ENCODE assay signal across 34 mouse cellular contexts in genomic region chr4:120556592-120556991, GRCm38 (mm10). TPM values are rescaled to one million over a fixed set of nuclear protein-coding genes. Genes with fewer than 3 reads are reported as not detected.
A peak's percentile ranks its signal among the peaks of the same experiment; 100 is the strongest.
DNase-seq lines count a peak whose midpoint lies in the region; ATAC-seq lines count a peak whose summit lies in the region.
"Had no signal": no experiment of that assay in that cellular context is flagged by ENCODE, and none has a peak within 500 bp of the region (broad histone marks: within the 10 kb centered on the region; RNA-seq: fewer than 3 reads in every experiment).

No protein-coding gene starts in this region.

- H3K4me3 ChIP-seq in lung, embryonic 16.5 days (ENCODE audit: low read length), result no peak overlapping the region
- H3K4me3 ChIP-seq: gastrocnemius, adult 2 months; heart, embryonic 12.5 days; heart, embryonic 15.5 days; hindbrain, embryonic 10.5 days had no signal

- WGBS in lung, embryonic 16.5 days, result 68% methylated on average over 6 of the region's 6 CpGs

- H3K9me3 ChIP-seq in lung, embryonic 16.5 days (ENCODE audit: control insufficient read depth, low read length), result no peaks in the 10 kb centered on the region
- H3K9me3 ChIP-seq: G1E; heart, embryonic 12.5 days; heart, embryonic 15.5 days; hindbrain, embryonic 10.5 days had no signal

- H3K4me2 ChIP-seq in lung, embryonic 16.5 days (ENCODE audit: low read depth, low read length), result no peak overlapping the region
- H3K4me2 ChIP-seq: heart, embryonic 12.5 days; heart, embryonic 15.5 days; hindbrain, embryonic 14.5 days had no signal

- peak; percentile 43 to 46 for DNase-seq in lung, adult 18-20 months
- DNase-seq in lung, postnatal 10 days, result no peak
- DNase-seq in lung, postnatal 25 days (ENCODE audit: low spot score), result peak; percentile 60
- DNase-seq in left cerebral cortex, postnatal 10 days (ENCODE audit: extremely low spot score in 1 of 2, low spot score in 2 of 2), result no peak
- DNase-seq in testis, postnatal 14 days (ENCODE audit: low spot score), result no peak
- DNase-seq: adrenal gland, postnatal 10 days; adrenal gland, postnatal 36 days; B cell, adult 2 months; cerebellum, adult 18-20 months; cerebellum, adult 9-10 months; cerebellum, postnatal 14 days; forebrain, postnatal 0 days; gastrocnemius, adult 2 months; gastrocnemius, postnatal 14 days; heart, postnatal 10 days; heart, postnatal 36 days had no signal

- peaks cover 46% of the 10 kb centered on the region for H3K36me3 ChIP-seq in lung, embryonic 16.5 days (ENCODE audit: control insufficient read depth, insufficient read depth, low read length)

- H3K4me1 ChIP-seq in lung, embryonic 16.5 days (replicated peaks; ENCODE audit: control insufficient read depth, insufficient read depth, low read length), result no peaks in the 10 kb centered on the region
- H3K4me1 ChIP-seq: heart, embryonic 12.5 days; heart, embryonic 15.5 days; hindbrain, embryonic 10.5 days had no signal

- H3K9ac ChIP-seq in lung, embryonic 16.5 days (ENCODE audit: low read length), result no peak overlapping the region
- H3K9ac ChIP-seq: forebrain, postnatal 0 days; heart, embryonic 12.5 days; heart, embryonic 15.5 days; hindbrain, embryonic 14.5 days had no signal

- intact Hi-C loops in left cerebral cortex, postnatal 10 days (cut with DNase I), result loop anchor here (5.0 kb wide), 1 partner anchor 44 kb away; no protein-coding TSS in a partner anchor

- no peak overlapping the region for H3K27ac ChIP-seq in lung, embryonic 16.5 days (ENCODE audit: low read length)
- H3K27ac ChIP-seq: gastrocnemius, adult 2 months; heart, embryonic 15.5 days; hindbrain, embryonic 10.5 days; hindbrain, embryonic 14.5 days; hindbrain, postnatal 0 days had no signal

- no peaks in the 10 kb centered on the region for H3K27me3 ChIP-seq in lung, embryonic 16.5 days (ENCODE audit: control insufficient read depth, insufficient read depth, low read depth, low read length)
- H3K27me3 ChIP-seq: CH12.LX; heart, embryonic 12.5 days; heart, embryonic 15.5 days; Patski had no signal

- peak; percentile 60; the same call in 1 of the 2 replicates for ATAC-seq in lung, embryonic 16.5 days (ENCODE audit: low read depth)
- ATAC-seq in granulocyte monocyte progenitor cell, adult 5-6 weeks (replicated peaks; ENCODE audit: poor library complexity, severe bottlenecking), result no peak
- ATAC-seq: forebrain, embryonic 14.5 days; forebrain, postnatal 0 days; hindbrain, postnatal 0 days; Patski had no signal

RNA-seq across cellular contexts. Expression of gene Ctps, which starts 13.5 kb away (rescaled TPM):
- polyA plus RNA-seq in lung, embryonic 16.5 days (2015; fragmentation: Nextera tagmentation; extraction: Ambion mirVana), result 64.8 and 70.0 TPM in 2 replicates
- 10 to 100 TPM; 62.2 to 62.5 TPM for total RNA-seq in left cerebral cortex, postnatal 10 days (2021)
- total RNA-seq in granulocyte monocyte progenitor cell, adult 5-6 weeks (2014; fragmentation: Nextera tagmentation), result 50.4 and 59.5 TPM in 2 replicates
- total RNA-seq in granulocyte monocyte progenitor cell, adult 5-6 weeks (2017), result 60.1 and 63.1 TPM in 2 replicates

RNA-seq across cellular contexts. Expression of gene Slfnl1, which starts 24.6 kb away (rescaled TPM):
- not detected in 2 replicates for polyA plus RNA-seq in lung, embryonic 16.5 days (2015; fragmentation: Nextera tagmentation; extraction: Ambion mirVana)
- total RNA-seq in left cerebral cortex, postnatal 10 days (2021), result under 1 TPM in 1 of 2 experiments, not detected in 1; 0.39 TPM
- total RNA-seq in granulocyte monocyte progenitor cell, adult 5-6 weeks (2014; fragmentation: Nextera tagmentation), result not detected in 2 replicates
- not detected in 2 replicates for total RNA-seq in granulocyte monocyte progenitor cell, adult 5-6 weeks (2017)
- total RNA-seq: adrenal gland, adult 18-20 months; forebrain, postnatal 0 days; G1E; gastrocnemius, postnatal 14 days; heart, postnatal 36 days had no signal
- polyA plus RNA-seq: embryonic facial prominence, embryonic 11.5 days; embryonic facial prominence, embryonic 14.5 days; forebrain, embryonic 11.5 days; forebrain, embryonic 14.5 days; forebrain, postnatal 0 days; G1E; heart, embryonic 12.5 days; heart, embryonic 15.5 days; hindbrain, embryonic 10.5 days; hindbrain, embryonic 14.5 days; hindbrain, postnatal 0 days had no signal

RNA-seq across cellular contexts. Expression of gene Gm8439, which starts 32.0 kb away (rescaled TPM):
- not detected in 2 replicates for polyA plus RNA-seq in lung, embryonic 16.5 days (2015; fragmentation: Nextera tagmentation; extraction: Ambion mirVana)
- not detected for total RNA-seq in left cerebral cortex, postnatal 10 days (2021)
- total RNA-seq in granulocyte monocyte progenitor cell, adult 5-6 weeks (2014; fragmentation: Nextera tagmentation), result not detected in 2 replicates
- not detected in 2 replicates for total RNA-seq in granulocyte monocyte progenitor cell, adult 5-6 weeks (2017)
- total RNA-seq: adrenal gland, adult 18-20 months; adrenal gland, postnatal 10 days; adrenal gland, postnatal 36 days; CH12.LX; forebrain, postnatal 0 days; G1E; gastrocnemius, adult 2 months; gastrocnemius, postnatal 14 days; gastrocnemius, postnatal 4 days; heart, adult 8-10 months; heart, postnatal 10 days; heart, postnatal 36 days; hindbrain, postnatal 0 days had no signal
- polyA plus RNA-seq: embryonic facial prominence, embryonic 11.5 days; embryonic facial prominence, embryonic 14.5 days; forebrain, embryonic 11.5 days; forebrain, embryonic 14.5 days; forebrain, postnatal 0 days; frontal cortex, adult 2 months; G1E; heart, embryonic 12.5 days; heart, embryonic 15.5 days; hindbrain, embryonic 10.5 days; hindbrain, embryonic 14.5 days; hindbrain, postnatal 0 days; Patski had no signal

Comparison
In these comparisons a context has a peak if more than half of its experiments do, and no peak if none do; other contexts are left out.
1. DNase-seq: peak in lung, adult 18-20 months (2 of 2) and lung, postnatal 25 days (single experiment); none in lung, postnatal 10 days (single experiment), left cerebral cortex, postnatal 10 days (0 of 2) and testis, postnatal 14 days (single experiment).